Mouse (Mus musculus) liver, embryonic 13.5 days (tissue): ENCODE data around the gene Higd1b. TPM values are rescaled to one million over a fixed set of nuclear protein-coding genes. Genes with fewer than 3 reads are reported as not detected.

ENCODE experiments used
- ATAC-seq: fragments of 200-750 bp; cut with Nextera tagmentation; 2 replicates; pipeline ENCODE4 v1.8.0; 2017; ENCODE audit warnings: low read depth, mild to moderate bottlenecking, moderate number of reproducible peaks, moderate library complexity
- DNase-seq: peaks from one replicate; pipeline ENCODE4 v3.0.0; 2022
- H3K27ac ChIP-seq: fragments of 300-500 bp; sonication (generic); 2 replicates; pipeline ENCODE4 v1.5.1; 2015; ENCODE audit warnings: moderate library complexity, mild to moderate bottlenecking, inconsistent platforms
- H3K27me3 ChIP-seq: fragments of 300-500 bp; sonication (generic); 2 replicates; pipeline ENCODE4 v1.6.1; 2015; ENCODE audit warnings: mild to moderate bottlenecking, inconsistent platforms
- H3K36me3 ChIP-seq: fragments of 300-500 bp; sonication (generic); 2 replicates; pipeline ENCODE4 v1.6.1; 2015; ENCODE audit warnings: mild to moderate bottlenecking, inconsistent platforms
- H3K4me1 ChIP-seq: fragments of 300-500 bp; sonication (generic); replicated peaks from 2 replicates; pipeline ENCODE4 v1.6.1; 2015; ENCODE audit warnings: inconsistent platforms
- H3K4me2 ChIP-seq: fragments of 300-500 bp; sonication (generic); 2 replicates; pipeline ENCODE4 v1.6.1; 2015; ENCODE audit warnings: inconsistent platforms, mild to moderate bottlenecking, moderate library complexity
- H3K4me3 ChIP-seq: fragments of 300-500 bp; sonication (generic); replicated peaks from 2 replicates; pipeline ENCODE4 v1.5.1; 2015; ENCODE audit warnings: mild to moderate bottlenecking, inconsistent platforms
- H3K9ac ChIP-seq: fragments of 300-500 bp; sonication (generic); 2 replicates; pipeline ENCODE4 v1.6.1; 2015; ENCODE audit warnings: mild to moderate bottlenecking, inconsistent platforms
- H3K9me3 ChIP-seq: fragments of 300-500 bp; sonication (generic); replicated peaks from 2 replicates; pipeline ENCODE4 v1.6.1; 2016; ENCODE audit warnings: inconsistent platforms
- WGBS: fragments of 180-500 bp; shearing (Covaris S2); methylation state at CpG from one replicate; pipeline ENCODE4 v1.1.7; 2015; ENCODE audit not compliant: insufficient replicate concordance; 5-methylcytosine and 5-hydroxymethylcytosine counted together
- polyA plus RNA-seq: library from polyadenylated mRNA; unstranded; fragments of >200 nt; fragmentation: Nextera tagmentation; extraction: Ambion mirVana; gene quantifications from 2 replicates; pipeline ENCODE4 v1.2.1, GENCODE M21; 2015

Higd1b gene
- polyA plus RNA-seq, 1 experiment from 2014 or later, result not detected

DNA sequence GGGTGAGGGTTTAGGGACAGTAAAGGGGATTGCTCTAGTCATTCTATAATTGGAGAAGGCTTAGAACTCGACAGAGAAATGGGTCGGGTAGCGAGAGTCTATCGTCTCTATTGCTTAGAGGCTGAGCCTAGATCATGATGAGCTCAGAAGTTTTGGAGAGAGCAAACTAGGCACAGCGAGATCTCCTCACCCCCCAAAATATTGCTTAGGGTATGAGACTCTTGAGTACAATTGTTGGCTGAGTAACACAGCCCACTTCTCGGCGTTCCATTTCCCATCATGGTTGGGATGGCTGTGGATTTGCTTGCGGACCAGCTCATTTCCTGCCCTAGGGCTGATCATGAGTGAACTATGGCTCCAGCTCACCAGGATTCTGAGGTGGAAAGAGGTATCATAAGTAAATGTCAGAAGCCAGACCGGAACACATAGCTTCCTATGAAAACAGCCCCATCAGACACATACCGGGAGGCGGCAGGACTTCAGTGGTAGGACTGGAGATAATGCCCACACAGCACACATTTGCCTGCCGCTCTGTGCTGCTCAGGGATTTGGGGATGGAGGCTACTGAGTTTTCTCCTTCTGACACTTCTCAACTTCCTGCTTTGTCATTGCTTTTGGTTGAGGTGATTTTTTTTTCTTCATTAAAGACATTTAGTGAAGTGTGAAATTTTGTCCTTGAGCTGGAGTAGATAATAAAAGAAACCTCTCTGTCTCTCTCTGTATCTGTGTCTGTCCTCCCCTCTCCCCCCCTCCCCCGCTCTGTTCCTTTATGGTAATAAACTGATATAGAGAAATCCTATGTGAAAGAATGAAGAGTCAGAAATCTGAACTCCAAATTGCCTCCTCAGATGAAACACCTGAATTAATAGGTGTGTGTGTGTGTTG, 45.9 kb downstream of the Higd1b start:
- Histone ChIP-seq H3K9ac (peak overlapping the region; percentile 87), H3K4me3 (peak overlapping the region; percentile 81), H3K4me2 (peak overlapping the region; percentile 88), H3K9me3 (no peaks in the 10 kb centered on the region), H3K27me3 (peaks cover 37% of the 10 kb centered on the region), H3K4me1 (peaks cover 48% of the 10 kb centered on the region), H3K27ac (peak overlapping the region; percentile 82), H3K36me3 (peaks cover 16% of the 10 kb centered on the region)
- ATAC-seq (peak; percentile 55), DNase-seq (no peak)
- WGBS, result 11% methylated on average over 13 of the region's 13 CpGs

DNA sequence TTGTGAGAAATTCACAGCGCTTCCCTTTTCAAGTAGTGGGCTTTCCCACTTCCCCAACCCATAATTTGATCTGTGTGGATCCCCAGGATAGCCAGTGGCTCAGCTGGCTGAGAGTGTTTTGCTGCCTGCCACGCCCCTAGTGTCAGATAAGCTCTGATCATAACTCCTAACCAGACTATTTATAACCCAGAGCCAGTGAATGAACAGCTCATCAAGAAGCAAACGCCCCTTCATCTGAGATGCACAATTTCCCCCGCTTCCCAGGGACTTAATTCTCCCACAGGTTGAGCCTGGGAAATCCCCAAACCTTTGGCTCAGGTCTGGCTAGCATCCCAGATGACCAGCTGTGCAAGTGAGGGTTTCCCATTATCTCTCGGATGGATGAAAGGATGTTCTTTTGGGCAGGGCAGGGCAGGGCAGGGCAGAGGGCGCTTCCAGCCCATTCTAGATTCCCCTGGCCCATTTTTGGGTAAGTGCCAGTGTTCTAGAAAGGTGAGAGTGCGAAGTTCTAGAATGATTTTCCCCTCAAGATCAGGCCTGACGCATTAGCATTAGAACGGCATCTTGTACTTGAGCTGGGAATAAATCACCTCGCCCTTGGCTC, 49.1 kb downstream of the Higd1b start, which contains the start of gene Fam187a:
Fam187a (plus strand) TSS at position 554 of the 604 bp plus-strand sequence.
- WGBS, result 44% methylated on average over 10 of the region's 10 CpGs
- Histone ChIP-seq H3K4me1 (peaks cover 37% of the 10 kb centered on the region), H3K4me3 (no peak within 1 kb of the TSS), H3K27me3 (peaks cover 66% of the 10 kb centered on the region), H3K9ac (no peak within 1 kb of the TSS), H3K27ac (0 out of 2 replicates have a peak within 1 kb of the TSS, but pooled peaks have one; percentile 2), H3K36me3 (no peaks in the 10 kb centered on the region), H3K4me2 (no peak within 1 kb of the TSS), H3K9me3 (no peaks in the 10 kb centered on the region)
- DNase-seq (no peak), ATAC-seq (no peak)

- ATAC-seq, result no peak
- H3K9ac ChIP-seq, result no peak overlapping the region
- H3K27ac ChIP-seq, result no peak overlapping the region
- no peak overlapping the region for H3K4me3 ChIP-seq
- H3K9me3 ChIP-seq, result no peaks in the 10 kb centered on the region
- no peak for DNase-seq
- H3K4me2 ChIP-seq, result no peak overlapping the region
- peaks cover 73% of the 10 kb centered on the region for H3K27me3 ChIP-seq
- peaks cover 44% of the 10 kb centered on the region for H3K4me1 ChIP-seq
- H3K36me3 ChIP-seq, result no peaks in the 10 kb centered on the region
- WGBS, result 74% methylated on average over 5 of the region's 5 CpGs
These were observed 51.8 kb downstream of the Higd1b start for GRCm38 (mm10) chr11:102887433-102887832.

Other genes with a start within 250 kb of the Higd1b start
- 0.99 and 1.1 TPM in 2 replicates for gene Fzd2, start 231.5 kb upstream of the Higd1b start, polyA plus RNA-seq
- 0.12 TPM in 1 of 2 replicates, not detected in the other for gene Meioc, start 172.1 kb upstream of the Higd1b start, polyA plus RNA-seq
- gene Ccdc43, start 138.1 kb upstream of the Higd1b start, polyA plus RNA-seq, result 20.6 and 25.5 TPM in 2 replicates
- 0.28 and 0.43 TPM in 2 replicates for gene Adam11, start 74.4 kb upstream of the Higd1b start, polyA plus RNA-seq
- 2.7 and 3.3 TPM in 2 replicates for gene Gjc1, start 16.1 kb upstream of the Higd1b start, polyA plus RNA-seq
- 144 and 160 TPM in 2 replicates for gene Eftud2, start 45.1 kb downstream of the Higd1b start, polyA plus RNA-seq
- 0.91 and 1.4 TPM in 2 replicates for gene Ccdc103, start 45.4 kb downstream of the Higd1b start, polyA plus RNA-seq
- 0.06 TPM in 1 of 2 replicates, not detected in the other for gene Fam187a, start 49.3 kb downstream of the Higd1b start, polyA plus RNA-seq
- gene Gfap, start 65.1 kb downstream of the Higd1b start, polyA plus RNA-seq, result 7.2 and 7.7 TPM in 2 replicates
- 9.0 and 9.3 TPM in 2 replicates for gene Kif18b, start 89.3 kb downstream of the Higd1b start, polyA plus RNA-seq
- 0.07 and 0.10 TPM in 2 replicates for gene C1ql1, start 110.8 kb downstream of the Higd1b start, polyA plus RNA-seq
- 47.8 and 52.2 TPM in 2 replicates for gene Nmt1, start 192.3 kb downstream of the Higd1b start, polyA plus RNA-seq
- 29.9 and 37.3 TPM in 2 replicates for gene Dcakd, start 192.5 kb downstream of the Higd1b start, polyA plus RNA-seq